Mouse (Mus musculus) myocyte (in vitro differentiated cells): Measurements from ENCODE around the gene Spink2.

Experiments
- CEBPB ChIP-seq: IDR thresholded peaks from 2 replicates; pipeline ENCODE4 v1.6.1; 2011; ENCODE audit warnings: mild to moderate bottlenecking, moderate library complexity; ENCODE audit not compliant: poor library complexity, insufficient read depth, severe bottlenecking
- MAX ChIP-seq: IDR thresholded peaks from one replicate; pipeline ENCODE4 v1.6.1; 2011; ENCODE audit warnings: low read depth, mild to moderate bottlenecking, control low read depth
- MYOD1 ChIP-seq, 3 experiments: IDR thresholded peaks; one replicate each; pipeline ENCODE4 v1.6.1; 2011; ENCODE audit warnings: control low read depth in 2 of 3, low read depth in 2 of 3, mild to moderate bottlenecking in 2 of 3, moderate library complexity in 1 of 3; ENCODE audit not compliant: insufficient read length in 2 of 3, control insufficient read depth in 1 of 3
- MYOG ChIP-seq, 3 experiments: IDR thresholded peaks; one replicate each; pipeline ENCODE4 v1.6.1; 2011; ENCODE audit warnings: control low read depth in 2 of 3, low read depth in 2 of 3, mild to moderate bottlenecking in 2 of 3; ENCODE audit not compliant: insufficient read length in 2 of 3, control insufficient read depth in 1 of 3, insufficient read depth in 1 of 3
- POLR2A ChIP-seq: IDR thresholded peaks from one replicate; pipeline ENCODE4 v1.6.1; 2011; ENCODE audit warnings: low read depth, mild to moderate bottlenecking, control low read depth, moderate library complexity; ENCODE audit not compliant: insufficient read length
- POLR2AphosphoS2 ChIP-seq: IDR thresholded peaks from one replicate; pipeline ENCODE4 v1.6.1; 2011; ENCODE audit warnings: low read depth, control low read depth; ENCODE audit not compliant: insufficient read length
- REST ChIP-seq: IDR thresholded peaks from one replicate; pipeline ENCODE4 v1.6.1; 2011; ENCODE audit warnings: mild to moderate bottlenecking, control low read depth, moderate library complexity; ENCODE audit not compliant: insufficient read depth, insufficient read length
- SRF ChIP-seq: IDR thresholded peaks from one replicate; pipeline ENCODE4 v1.6.1; 2011; ENCODE audit warnings: low read depth; ENCODE audit not compliant: control insufficient read depth, insufficient read length
- TCF12 ChIP-seq: IDR thresholded peaks from one replicate; pipeline ENCODE4 v1.6.1; 2011; ENCODE audit warnings: mild to moderate bottlenecking, control low read depth; ENCODE audit not compliant: poor library complexity, insufficient read depth, severe bottlenecking
- USF1 ChIP-seq: IDR thresholded peaks from one replicate; pipeline ENCODE4 v1.6.1; 2011; ENCODE audit warnings: low read depth, mild to moderate bottlenecking, control low read depth, moderate library complexity

DNA sequence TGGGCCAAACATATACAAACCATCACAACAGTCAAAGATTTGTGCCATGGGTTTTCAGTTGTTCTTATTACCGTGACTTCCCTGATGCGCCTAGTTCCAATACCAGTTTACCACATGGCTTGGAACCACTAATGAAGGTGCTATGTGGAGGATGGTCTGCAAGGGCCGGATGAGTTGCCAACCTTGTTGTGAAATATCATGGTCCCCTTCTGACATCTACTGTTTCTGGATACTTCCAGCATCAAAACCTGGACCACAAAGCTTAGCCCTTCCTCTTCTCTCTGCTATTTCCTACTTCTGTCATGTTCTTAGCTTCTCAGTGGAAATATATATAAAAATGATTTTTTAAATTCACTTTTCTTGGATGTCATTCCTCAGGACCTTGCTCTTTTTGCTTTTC lies 48.7 kb downstream of the Spink2 start:
- TF ChIP-seq MYOD1 (IDR thresholded peaks at IDR 0.05; ENCODE audit: control insufficient read depth in 1 of 3, insufficient read length in 2 of 3, low read depth in 2 of 3) = no peak
- TF ChIP-seq POLR2A = no peak
- no peak for TF ChIP-seq TCF12
- no peak for TF ChIP-seq USF1
- no peak for TF ChIP-seq POLR2AphosphoS2
- no peak for TF ChIP-seq CEBPB
- no peak for TF ChIP-seq REST
- TF ChIP-seq SRF = no peak
- TF ChIP-seq MAX = no peak
- no peak for TF ChIP-seq MYOG (IDR thresholded peaks at IDR 0.05; ENCODE audit: control insufficient read depth in 1 of 3, insufficient read depth in 1 of 3, insufficient read length in 2 of 3, low read depth in 2 of 3)
